Mouse (Mus musculus) heart, postnatal 0 days (tissue): ENCODE results near the gene Nek9.

Experiments used
- CTCF ChIP-seq: IDR thresholded peaks from 2 replicates; pipeline ENCODE4 v1.5.1; 2016; ENCODE audit warnings: antibody characterized with exemption, control low read depth, low read depth
- EP300 ChIP-seq: IDR thresholded peaks from 2 replicates; pipeline ENCODE4 v1.6.1; 2016; ENCODE audit warnings: antibody characterized with exemption, low read depth

GRCm38 (mm10) chr12:85279396-85280080 is 59.6 kb downstream of the Nek9 start:
- TF ChIP-seq CTCF (no peak), EP300 (no peak)
